Mouse (Mus musculus): ENCODE data around the gene En1.

GRCm38 (mm10) chr1:120615927-120616326 lies 13.7 kb downstream of the En1 start:
- TF ChIP-seq CTCF (IDR thresholded peaks at IDR 0.05 in 2 of 3, conservative IDR thresholded peaks at IDR 0.05 in 1 of 3; ENCODE audit: control insufficient read depth in 1 of 3, insufficient read depth in 1 of 3, low read depth in 2 of 3, low read length in 3 of 3, poor library complexity in 1 of 3, severe bottlenecking in 1 of 3) (no peak), MYB (IDR thresholded peaks at IDR 0.05; ENCODE audit: low read depth, low read length) (no peak), POLR2A (IDR thresholded peaks at IDR 0.05; ENCODE audit: control insufficient read depth in 1 of 2, insufficient read depth in 1 of 2, low read depth in 1 of 2, low read length in 2 of 2, poor library complexity in 1 of 2) (no peak), POLR2AphosphoS2 (IDR thresholded peaks at IDR 0.05; ENCODE audit: low read length) (no peak), RCOR1 (IDR thresholded peaks at IDR 0.05; ENCODE audit: low read depth, low read length) (no peak), GATA1 (IDR thresholded peaks at IDR 0.05; ENCODE audit: low read depth, low read length) (no peak), NRF1 (IDR thresholded peaks at IDR 0.05; ENCODE audit: insufficient read depth, low read depth, low read length, poor library complexity, severe bottlenecking) (no peak), ZNF384 (IDR thresholded peaks at IDR 0.05; ENCODE audit: low read depth, low read length) (no peak)
